Mouse (Mus musculus): ENCODE measurements around the gene Clhc1. TPM values are rescaled to one million over a fixed set of nuclear protein-coding genes. Genes with fewer than 3 reads are reported as not detected.
A peak's percentile ranks its signal among the peaks of the same experiment; 100 is the strongest.

The Clhc1 gene
- polyA plus RNA-seq, 1 experiment: not detected

DNA sequence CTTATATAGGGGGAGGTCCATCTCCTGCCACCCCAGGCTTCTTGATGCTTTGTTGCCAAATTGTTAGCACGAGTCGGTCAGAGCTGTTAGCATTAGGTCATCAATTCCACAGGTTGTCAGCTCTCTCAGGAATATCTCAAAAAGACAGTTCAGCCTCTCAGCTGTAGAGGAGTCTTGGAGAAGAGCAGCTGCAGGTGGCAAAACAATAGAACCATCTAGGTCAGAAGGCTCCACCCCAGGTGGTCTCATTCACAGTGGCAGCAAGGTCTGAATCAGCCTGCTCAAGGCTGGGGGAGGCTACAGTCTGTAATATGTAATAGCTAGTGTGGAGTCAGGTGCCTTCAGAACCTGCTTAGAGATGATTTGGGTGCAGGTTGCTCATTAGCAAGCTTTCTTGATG, 55.8 kb downstream of the Clhc1 start:
- WGBS: 50% methylated on average over 2 of the region's 2 CpGs

DNA sequence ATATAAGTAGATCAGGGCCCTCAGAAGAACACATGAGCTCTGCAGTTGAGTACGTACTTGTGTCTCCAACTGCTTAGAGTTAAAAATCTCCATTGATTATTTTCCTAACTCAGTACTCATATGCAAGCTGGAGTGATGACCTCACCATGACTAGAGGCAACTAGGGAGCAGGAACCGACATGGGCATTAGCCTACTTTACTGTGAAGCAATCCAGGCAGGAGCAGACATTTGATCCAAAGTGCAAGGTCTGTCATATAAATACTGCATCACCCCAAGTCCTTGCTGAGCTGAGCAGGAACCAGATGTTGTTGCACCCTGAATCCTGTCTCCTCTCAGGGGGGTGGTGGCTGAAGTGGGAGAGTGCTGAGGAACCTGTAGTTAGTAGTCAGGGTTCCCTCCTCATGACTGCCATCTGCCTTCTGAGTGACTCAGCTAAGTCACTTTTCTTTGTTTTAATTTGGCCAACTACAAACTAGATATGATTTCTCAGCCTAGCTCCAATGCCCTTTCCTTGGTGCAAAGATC, 59.8 kb downstream of the Clhc1 start:
- WGBS: 77% methylated on average over 2 of the region's 2 CpGs
- TF ChIP-seq POLR2A (IDR thresholded peaks at IDR 0.05; ENCODE audit: insufficient read depth, low read depth, low read length) (no peak), CTCF (IDR thresholded peaks at IDR 0.05; ENCODE audit: insufficient read depth, low read depth, low read length) (no peak)
- H3K4me1 ChIP-seq (ENCODE audit: control insufficient read depth, insufficient read depth, low read length): no peaks in the 10 kb centered on the region
- H3K4me3 ChIP-seq (ENCODE audit: insufficient read depth, low read depth, low read length): no peak overlapping the region
- H3K27ac ChIP-seq (ENCODE audit: insufficient read depth, low read depth, low read length): no peak overlapping the region

More for the DNA sequence above, 55.8 kb downstream of the Clhc1 start:
- H3K4me1 ChIP-seq (ENCODE audit: control insufficient read depth, insufficient read depth, low read length): no peaks in the 10 kb centered on the region
- TF ChIP-seq CTCF (IDR thresholded peaks at IDR 0.05; ENCODE audit: insufficient read depth, low read depth, low read length): no peak
- no peak for TF ChIP-seq POLR2A (IDR thresholded peaks at IDR 0.05; ENCODE audit: insufficient read depth, low read depth, low read length)
- no peak overlapping the region for H3K27ac ChIP-seq (ENCODE audit: insufficient read depth, low read depth, low read length)
- H3K4me3 ChIP-seq (ENCODE audit: insufficient read depth, low read depth, low read length): no peak overlapping the region

DNA sequence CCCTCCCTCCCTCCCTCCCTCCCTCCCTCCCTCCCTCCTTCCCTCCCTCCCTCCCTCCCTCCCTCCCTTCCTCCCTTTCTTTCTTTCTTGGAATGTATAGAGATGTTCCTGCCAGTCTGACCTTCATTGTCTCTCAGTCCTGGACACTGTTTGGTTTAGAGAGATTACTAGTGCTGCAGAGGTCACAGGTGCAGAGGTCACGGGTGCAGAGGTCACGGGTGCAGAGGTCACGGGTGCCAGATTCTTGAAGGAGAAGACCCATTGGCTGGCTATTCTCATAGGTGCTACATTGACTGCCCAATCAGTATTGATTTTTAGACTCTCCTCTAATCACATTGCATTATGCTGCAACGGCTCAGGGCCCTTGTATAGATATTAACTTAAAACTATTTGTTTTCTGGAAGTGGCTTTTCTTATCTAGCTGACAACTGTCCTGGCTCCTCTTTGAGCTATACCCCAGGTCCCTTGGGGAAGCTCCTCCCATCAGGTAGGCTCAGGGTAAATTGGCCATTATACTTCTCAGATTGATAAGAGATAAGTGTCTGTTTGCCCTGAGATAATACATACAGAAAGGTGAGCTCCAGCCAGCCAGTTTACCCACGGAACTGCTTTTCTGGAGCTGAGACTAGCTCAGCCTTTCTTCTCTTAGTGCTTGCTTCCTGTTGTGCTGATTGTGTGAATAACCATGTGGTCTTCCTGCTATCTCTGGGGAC, 62.2 kb downstream of the Clhc1 start:
- no peak overlapping the region for H3K4me3 ChIP-seq (ENCODE audit: insufficient read depth, low read depth, low read length)
- peaks cover 1% of the 10 kb centered on the region; the same call in 1 of the 2 replicates for H3K4me1 ChIP-seq (ENCODE audit: control insufficient read depth, insufficient read depth, low read length)
- TF ChIP-seq POLR2A (IDR thresholded peaks at IDR 0.05; ENCODE audit: insufficient read depth, low read depth, low read length) (no peak), CTCF (IDR thresholded peaks at IDR 0.05; ENCODE audit: insufficient read depth, low read depth, low read length) (no peak)
- no peak overlapping the region for H3K27ac ChIP-seq (ENCODE audit: insufficient read depth, low read depth, low read length)
- 83% methylated on average over 5 of the region's 5 CpGs for WGBS

DNA sequence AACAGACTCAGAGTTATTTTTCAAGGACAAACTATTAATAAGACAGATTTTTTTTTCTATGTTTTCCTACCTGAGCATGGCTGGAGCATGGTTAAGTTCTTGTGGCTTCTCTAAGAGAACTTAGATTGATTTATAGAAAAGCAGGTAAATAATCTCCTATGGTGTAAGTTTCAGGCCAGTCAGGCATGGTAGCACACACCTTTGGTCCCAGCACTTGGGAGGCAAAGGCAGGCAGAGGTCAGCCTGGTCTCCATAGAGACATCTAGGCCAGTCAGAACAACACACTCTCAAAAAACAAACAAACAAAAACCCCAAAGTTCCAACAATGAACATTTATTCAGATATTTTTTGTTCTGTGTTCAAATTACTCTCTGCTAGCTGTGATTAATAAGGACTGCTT, 64.3 kb downstream of the Clhc1 start:
- TF ChIP-seq POLR2A (IDR thresholded peaks at IDR 0.05; ENCODE audit: insufficient read depth, low read depth, low read length): no peak
- Histone ChIP-seq H3K27ac (ENCODE audit: insufficient read depth, low read depth, low read length) (no peak overlapping the region), H3K4me3 (ENCODE audit: insufficient read depth, low read depth, low read length) (no peak overlapping the region), H3K4me1 (ENCODE audit: control insufficient read depth, insufficient read depth, low read length) (peaks cover 2% of the 10 kb centered on the region; the same call in 1 of the 2 replicates)

DNA sequence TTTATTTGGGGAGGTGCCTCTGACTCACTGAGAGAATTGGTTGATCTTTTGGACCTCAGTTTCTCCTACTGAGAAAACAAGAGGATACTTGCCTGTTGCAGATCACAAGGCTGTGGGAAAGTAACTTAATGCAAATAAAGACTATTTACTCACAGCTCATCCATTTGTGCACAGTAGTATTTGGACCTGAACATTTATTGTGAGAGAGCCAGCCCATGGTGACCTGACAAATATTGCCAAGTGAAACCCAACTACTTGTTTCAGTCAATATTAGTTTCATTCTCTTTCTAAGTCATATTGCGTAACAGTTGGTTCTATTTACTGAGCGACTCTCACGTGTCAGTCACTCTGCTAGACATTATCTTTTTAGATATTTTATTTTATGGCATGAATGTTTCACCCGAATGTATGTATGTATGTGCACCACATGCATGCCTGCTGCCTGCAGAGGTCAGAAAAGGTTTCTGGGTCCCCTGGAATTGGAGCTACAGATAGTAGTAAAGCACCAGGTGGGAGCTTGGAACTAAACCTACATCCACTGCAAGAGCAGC, 65.5 kb downstream of the Clhc1 start:
- Histone ChIP-seq H3K4me1 (ENCODE audit: control insufficient read depth, insufficient read depth, low read length) (peaks cover 2% of the 10 kb centered on the region; the same call in 1 of the 2 replicates), H3K27ac (ENCODE audit: insufficient read depth, low read depth, low read length) (no peak overlapping the region), H3K4me3 (ENCODE audit: insufficient read depth, low read depth, low read length) (no peak overlapping the region)
- no peak for TF ChIP-seq CTCF (IDR thresholded peaks at IDR 0.05; ENCODE audit: insufficient read depth, low read depth, low read length)
- no peak for TF ChIP-seq POLR2A (IDR thresholded peaks at IDR 0.05; ENCODE audit: insufficient read depth, low read depth, low read length)
- 97% methylated on average over 4 of the region's 4 CpGs for WGBS

DNA sequence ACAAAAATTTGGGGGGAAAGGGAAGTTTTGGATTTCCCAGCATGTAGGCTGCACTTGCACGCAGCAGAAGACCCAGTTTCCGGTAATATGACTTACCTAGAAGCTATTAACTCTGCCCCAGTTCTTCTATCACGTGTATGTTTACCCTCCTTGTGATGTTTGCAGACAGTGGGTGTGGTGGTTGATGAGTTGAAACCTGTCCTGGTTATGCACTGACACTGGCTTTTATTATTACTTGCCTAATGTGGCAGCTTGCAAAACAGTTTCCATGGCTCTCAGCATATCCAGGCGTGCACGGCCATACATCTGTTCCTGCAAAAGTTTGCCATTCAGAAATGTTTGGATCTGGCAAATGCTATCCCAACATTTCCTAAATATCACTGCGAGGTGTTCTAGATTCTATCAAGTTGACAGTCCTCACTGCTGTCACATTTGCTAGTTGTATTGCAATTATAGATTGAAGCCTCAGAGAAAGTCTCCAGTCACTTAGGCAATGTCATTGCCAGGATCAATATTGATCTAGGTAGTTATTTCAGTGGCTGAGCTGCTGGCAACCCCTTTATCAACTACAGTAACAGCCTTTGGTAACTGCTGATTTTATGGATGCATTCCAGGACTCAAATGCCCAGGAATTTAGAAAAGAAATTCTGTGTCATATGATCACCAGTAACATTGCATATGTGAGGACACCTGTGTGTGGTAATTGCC, 66.6 kb downstream of the Clhc1 start:
- Histone ChIP-seq H3K27ac (ENCODE audit: insufficient read depth, low read depth, low read length) (no peak overlapping the region), H3K4me1 (ENCODE audit: control insufficient read depth, insufficient read depth, low read length) (peaks cover 2% of the 10 kb centered on the region; the same call in 1 of the 2 replicates), H3K4me3 (ENCODE audit: insufficient read depth, low read depth, low read length) (no peak overlapping the region)
- TF ChIP-seq CTCF (IDR thresholded peaks at IDR 0.05; ENCODE audit: insufficient read depth, low read depth, low read length) (no peak), POLR2A (IDR thresholded peaks at IDR 0.05; ENCODE audit: insufficient read depth, low read depth, low read length) (no peak)
- 53% methylated on average over 6 of the region's 6 CpGs for WGBS

DNA sequence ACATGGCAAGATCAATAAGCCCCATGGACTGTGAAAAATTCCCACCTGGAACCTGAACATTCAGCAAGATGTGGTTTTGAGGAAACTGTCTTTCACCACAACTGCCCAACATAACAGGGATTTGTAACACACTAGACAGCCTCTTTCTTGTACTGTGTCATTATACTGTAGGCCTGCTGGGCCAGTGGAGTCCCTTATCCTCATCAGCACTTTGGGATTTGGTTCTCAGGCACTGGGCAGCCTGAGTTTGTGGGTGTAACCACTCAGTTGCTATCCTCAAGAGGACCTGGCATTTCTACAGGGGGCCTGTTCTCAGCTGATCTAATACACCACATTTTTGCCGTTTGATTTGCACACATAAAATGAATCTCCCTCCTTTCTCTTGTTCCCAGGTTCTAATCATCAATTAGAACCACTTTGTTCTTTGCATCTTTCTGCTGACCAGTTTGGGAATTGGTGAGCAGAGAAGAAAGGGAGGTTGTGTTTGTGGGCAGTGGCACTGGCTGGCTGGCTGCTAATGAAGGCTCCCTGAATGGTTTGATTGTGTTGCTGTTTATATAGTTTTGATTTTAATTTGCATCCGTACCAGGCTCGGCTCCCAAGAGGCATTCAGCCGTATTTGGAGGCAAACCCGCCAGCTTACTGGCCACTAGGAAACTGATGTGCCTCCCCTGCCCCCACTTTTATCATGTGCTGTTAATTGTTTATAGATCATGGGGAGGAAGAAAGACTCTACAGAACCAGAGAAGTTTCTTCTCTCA, 74.5 kb downstream of the Clhc1 start:
- TF ChIP-seq CTCF (IDR thresholded peaks at IDR 0.05; ENCODE audit: insufficient read depth, low read depth, low read length) (no peak), POLR2A (IDR thresholded peaks at IDR 0.05; ENCODE audit: insufficient read depth, low read depth, low read length) (no peak)
- Histone ChIP-seq H3K27ac (ENCODE audit: insufficient read depth, low read depth, low read length) (0 out of 2 replicates have a peak overlapping the region, but pooled peaks have one; percentile 24), H3K4me1 (ENCODE audit: control insufficient read depth, insufficient read depth, low read length) (no peaks in the 10 kb centered on the region), H3K4me3 (ENCODE audit: insufficient read depth, low read depth, low read length) (no peak overlapping the region)
- WGBS: 54% methylated on average over 5 of the region's 5 CpGs

DNA sequence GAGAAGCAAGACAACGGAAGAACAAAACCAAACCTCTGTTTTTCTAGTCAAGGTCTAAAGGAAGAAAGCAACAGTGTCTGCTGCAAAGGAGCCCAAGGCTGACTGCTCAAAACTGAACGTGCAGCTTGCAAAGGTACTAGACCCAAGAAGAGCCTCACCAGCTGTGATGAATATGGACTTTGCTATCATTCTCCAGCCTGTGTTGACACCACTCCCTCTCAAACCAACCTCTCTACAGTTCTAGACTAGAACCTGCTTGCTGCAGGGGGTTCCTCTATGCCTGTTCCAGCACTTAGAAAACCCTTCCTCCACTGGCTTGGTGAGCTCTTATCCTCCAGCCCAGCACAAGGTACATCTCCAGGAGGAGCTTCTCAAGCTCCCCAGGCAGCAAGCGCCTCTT, 75.6 kb downstream of the Clhc1 start:
- H3K4me1 ChIP-seq (ENCODE audit: control insufficient read depth, insufficient read depth, low read length): no peaks in the 10 kb centered on the region
- TF ChIP-seq CTCF (IDR thresholded peaks at IDR 0.05; ENCODE audit: insufficient read depth, low read depth, low read length): no peak
- TF ChIP-seq POLR2A (IDR thresholded peaks at IDR 0.05; ENCODE audit: insufficient read depth, low read depth, low read length): no peak
- WGBS: 80% methylated on average over 3 of the region's 3 CpGs
- H3K27ac ChIP-seq (ENCODE audit: insufficient read depth, low read depth, low read length): no peak overlapping the region
- H3K4me3 ChIP-seq (ENCODE audit: insufficient read depth, low read depth, low read length): no peak overlapping the region
